ENCODE assay signal across 27 mouse cellular contexts in genomic region chr1:38422921-38423320, GRCm38 (mm10).
"Had no signal": no experiment of that assay in that cellular context is flagged by ENCODE, and none has a peak within 500 bp of the region (broad histone marks: within the 10 kb centered on the region; RNA-seq: fewer than 3 reads in every experiment).

No protein-coding gene starts in this region.

- H3K4me3 ChIP-seq: embryonic facial prominence, embryonic 10.5 days; embryonic facial prominence, embryonic 12.5 days; embryonic facial prominence, embryonic 13.5 days; embryonic facial prominence, embryonic 15.5 days; erythroblast, embryonic 14.5 days; forebrain, embryonic 10.5 days; forebrain, embryonic 13.5 days; gastrocnemius, adult 2 months; heart, adult 2 months; heart, embryonic 12.5 days; heart, embryonic 13.5 days had no signal

- DNase-seq: cerebellum, adult 18-20 months; cerebellum, adult 2 months; cerebellum, adult 8-10 months; cerebellum, adult 9-10 months; cerebellum, adult 9-11 months; cerebellum, postnatal 10 days; cerebellum, postnatal 14 days; cerebellum, postnatal 25 days; cerebellum, postnatal 36 days; embryo, embryonic 11 days; forebrain, postnatal 0 days; gastrocnemius, adult 2 months; gastrocnemius, postnatal 10 days; gastrocnemius, postnatal 14 days; gastrocnemius, postnatal 25 days; gastrocnemius, postnatal 36 days; heart, adult 2 months had no signal

- H3K9me3 ChIP-seq: embryonic facial prominence, embryonic 10.5 days; embryonic facial prominence, embryonic 12.5 days; embryonic facial prominence, embryonic 13.5 days; embryonic facial prominence, embryonic 15.5 days; forebrain, embryonic 10.5 days; forebrain, embryonic 13.5 days; heart, embryonic 13.5 days had no signal

- H3K27me3 ChIP-seq: embryonic facial prominence, embryonic 12.5 days; embryonic facial prominence, embryonic 13.5 days; embryonic facial prominence, embryonic 15.5 days; forebrain, embryonic 13.5 days; heart, embryonic 12.5 days; heart, embryonic 13.5 days had no signal

- H3K4me2 ChIP-seq: embryonic facial prominence, embryonic 12.5 days; embryonic facial prominence, embryonic 13.5 days; embryonic facial prominence, embryonic 15.5 days; forebrain, embryonic 13.5 days; heart, embryonic 11.5 days; heart, embryonic 12.5 days; heart, embryonic 13.5 days had no signal

- H3K27ac ChIP-seq: embryonic facial prominence, embryonic 10.5 days; embryonic facial prominence, embryonic 12.5 days; embryonic facial prominence, embryonic 13.5 days; embryonic facial prominence, embryonic 15.5 days; forebrain, embryonic 10.5 days; forebrain, embryonic 13.5 days; gastrocnemius, adult 2 months; heart, adult 2 months; heart, embryonic 13.5 days had no signal

- ATAC-seq: forebrain, embryonic 13.5 days; forebrain, postnatal 0 days had no signal

- H3K9ac ChIP-seq: embryonic facial prominence, embryonic 12.5 days; embryonic facial prominence, embryonic 13.5 days; embryonic facial prominence, embryonic 15.5 days; forebrain, embryonic 13.5 days; forebrain, postnatal 0 days; heart, embryonic 12.5 days; heart, embryonic 13.5 days had no signal

- H3K36me3 ChIP-seq: embryonic facial prominence, embryonic 10.5 days; embryonic facial prominence, embryonic 12.5 days; embryonic facial prominence, embryonic 13.5 days; embryonic facial prominence, embryonic 15.5 days; forebrain, embryonic 10.5 days; heart, embryonic 12.5 days; heart, embryonic 13.5 days had no signal
